Mouse (Mus musculus) mature B cell (primary cell): ENCODE measurements around the gene Usp3.

Source experiments
- in situ Hi-C: fragments of 300-500 bp; cut with MboI; formaldehyde crosslinking; loops from 2 replicates; pipeline ENCODE4 v1.14.3; 2019

The Usp3 gene

GRCm38 (mm10) chr9:66571986-66572700 lies 20.8 kb downstream of the Usp3 start:
- in situ Hi-C loops, result no loop called here

GRCm38 (mm10) chr9:66562215-66562614 lies 30.7 kb downstream of the Usp3 start:
- in situ Hi-C loops, result no loop called here

DNA sequence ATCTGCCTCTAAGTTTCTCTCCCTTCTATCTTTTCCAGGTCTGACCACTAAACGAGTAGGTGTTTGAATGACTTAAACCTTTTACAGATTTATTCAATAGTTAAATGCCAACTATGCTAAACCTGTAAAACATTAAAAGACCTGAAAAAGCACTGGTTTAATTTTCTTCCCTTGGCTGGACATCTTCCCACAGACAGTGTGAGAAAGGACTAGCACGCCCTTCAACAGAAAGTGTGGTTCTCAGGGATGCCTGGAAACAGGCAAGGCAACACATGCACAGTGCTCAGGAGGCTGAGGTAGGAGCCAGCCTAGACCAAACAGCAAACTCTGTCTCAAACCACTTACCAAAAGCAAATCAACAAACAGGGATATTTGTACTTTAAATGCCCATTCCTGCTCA lies 31.4 kb downstream of the Usp3 start:
- in situ Hi-C loops, result no loop called here

DNA sequence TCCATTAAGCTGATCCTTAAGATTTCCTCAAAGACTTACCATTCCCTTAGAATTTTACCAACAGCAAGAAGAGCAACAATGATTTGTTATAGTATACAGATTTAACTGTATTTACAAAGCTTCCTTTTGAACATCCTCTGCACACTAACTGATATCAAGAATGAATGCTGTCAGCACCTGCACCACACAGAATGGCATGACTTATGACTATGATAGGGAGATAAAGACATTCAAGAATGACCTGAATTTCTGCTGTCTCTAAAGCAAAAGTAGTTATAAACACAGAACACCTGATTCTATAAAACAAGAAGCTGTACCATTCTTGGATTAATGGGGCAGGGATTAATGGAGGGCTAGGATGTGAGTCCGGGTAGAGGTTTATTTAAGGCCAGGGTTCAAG lies 32.2 kb downstream of the Usp3 start:
- in situ Hi-C loops, result no loop called here

DNA sequence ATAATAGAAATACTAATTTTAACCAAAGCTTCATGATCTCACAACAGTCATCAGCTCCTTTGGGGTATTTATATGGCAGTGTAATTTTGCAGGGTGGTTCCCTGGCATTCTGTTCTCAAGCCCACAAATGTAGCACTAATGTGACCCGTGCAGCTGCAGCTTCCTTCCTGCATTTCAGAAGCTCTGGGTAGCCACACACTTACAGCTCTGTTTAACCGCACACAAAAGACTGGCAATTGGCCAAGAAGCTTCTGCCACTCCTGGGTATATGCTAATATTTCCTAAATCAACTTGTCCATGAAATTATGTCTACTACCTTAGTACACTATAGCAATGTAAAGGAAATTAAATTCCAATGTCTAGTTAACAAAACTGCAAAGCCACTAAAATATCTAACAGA lies 32.6 kb downstream of the Usp3 start:
- in situ Hi-C loops, result no loop called here

DNA sequence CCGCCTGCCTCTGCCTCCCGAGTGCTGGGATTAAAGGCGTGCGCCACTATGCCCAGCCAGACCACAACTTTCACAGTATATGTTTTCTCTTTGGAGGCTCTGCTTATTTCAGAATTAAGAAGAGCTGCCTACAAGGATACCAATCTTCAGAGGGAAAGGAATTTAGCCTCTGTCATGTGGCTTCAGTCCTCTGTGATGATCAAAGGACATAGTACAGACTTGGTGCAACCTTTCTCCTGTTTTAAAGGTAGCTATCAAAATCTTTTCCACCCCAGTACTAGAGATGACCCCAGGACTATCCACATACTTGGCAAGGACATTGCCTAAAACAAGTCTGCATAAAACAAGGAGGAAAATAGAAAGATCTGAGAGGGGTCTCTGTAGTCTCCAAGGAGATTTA lies 34.0 kb downstream of the Usp3 start:
- in situ Hi-C loops, result no loop called here

GRCm38 (mm10) chr9:66542785-66543184 lies 50.2 kb downstream of the Usp3 start:
- in situ Hi-C loops, result no loop called here

DNA sequence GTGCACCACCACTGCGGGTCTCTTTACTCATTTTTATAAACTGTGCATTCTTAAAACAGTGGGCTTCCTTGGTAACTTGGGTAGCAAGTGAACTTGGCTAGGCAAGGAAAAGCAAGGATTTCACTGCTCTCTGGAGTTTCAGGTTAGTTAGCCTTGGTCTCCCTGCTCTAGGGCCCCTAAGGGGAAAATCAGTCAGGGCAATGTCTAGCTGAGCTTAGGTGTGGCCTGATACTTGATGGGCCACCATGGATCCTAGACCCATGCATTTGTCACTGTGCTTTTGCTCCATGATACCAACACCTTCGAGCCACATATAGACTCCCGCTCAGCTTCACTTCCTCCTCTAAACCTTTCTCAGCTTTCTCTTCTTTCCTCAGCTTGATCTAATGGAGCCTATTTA lies 71.3 kb downstream of the Usp3 start:
- in situ Hi-C loops, result no loop called here

GRCm38 (mm10) chr9:66520299-66520698 lies 72.6 kb downstream of the Usp3 start:
- in situ Hi-C loops, result no loop called here

DNA sequence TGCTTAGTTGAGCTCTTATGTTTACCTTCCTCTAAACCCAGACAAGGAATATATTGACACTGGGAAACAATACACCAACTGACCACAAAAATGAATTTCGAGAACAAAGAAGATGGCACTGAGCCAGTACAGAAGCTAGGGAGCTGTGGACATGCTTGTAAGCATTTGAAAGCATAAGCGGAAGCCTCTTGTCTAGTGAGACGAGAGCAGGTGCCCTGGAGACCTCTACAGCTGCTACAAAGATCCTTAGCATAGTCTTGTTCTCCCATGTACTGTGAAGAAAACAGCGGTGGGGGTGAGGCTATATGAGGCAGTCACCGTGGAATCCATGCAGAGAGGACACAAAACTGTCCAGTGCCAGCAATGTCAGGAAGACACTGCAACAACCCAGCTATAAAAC lies 74.0 kb downstream of the Usp3 start:
- in situ Hi-C loops, result no loop called here

- in situ Hi-C loops, result no loop called here
Observed at GRCm38 (mm10) chr9:66518251-66518650, 74.7 kb downstream of the Usp3 start.

GRCm38 (mm10) chr9:66517746-66518145 lies 75.2 kb downstream of the Usp3 start:
- in situ Hi-C loops, result no loop called here

GRCm38 (mm10) chr9:66516296-66516940 lies 76.5 kb downstream of the Usp3 start:
- in situ Hi-C loops, result no loop called here

DNA sequence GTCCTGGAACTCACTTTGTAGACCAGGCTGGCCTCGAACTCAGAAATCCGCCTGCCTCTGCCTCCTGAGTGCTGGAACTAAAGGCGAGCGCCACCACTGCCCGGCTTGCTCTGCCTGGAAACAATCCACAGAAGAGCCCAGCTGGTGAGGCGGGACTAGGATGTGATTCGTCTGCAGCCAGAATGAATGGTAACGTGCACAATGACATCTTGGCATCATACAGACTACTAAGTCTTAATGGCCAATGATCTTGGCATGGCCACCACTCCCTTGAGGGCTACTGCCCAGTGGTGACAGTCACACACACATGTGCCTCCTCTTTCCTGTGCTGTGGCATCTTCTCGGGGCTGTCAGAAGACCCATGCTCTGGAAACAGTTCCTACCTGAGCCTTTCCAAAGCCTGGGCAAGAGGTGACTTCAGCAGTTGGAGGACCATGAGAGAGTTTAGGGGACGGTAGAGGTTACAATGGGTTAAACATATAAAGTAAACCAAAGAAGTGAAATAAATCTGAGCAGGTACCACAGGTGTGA lies 77.2 kb downstream of the Usp3 start:
- in situ Hi-C loops, result no loop called here

GRCm38 (mm10) chr9:66515115-66515514 lies 77.8 kb downstream of the Usp3 start:
- in situ Hi-C loops, result no loop called here

DNA sequence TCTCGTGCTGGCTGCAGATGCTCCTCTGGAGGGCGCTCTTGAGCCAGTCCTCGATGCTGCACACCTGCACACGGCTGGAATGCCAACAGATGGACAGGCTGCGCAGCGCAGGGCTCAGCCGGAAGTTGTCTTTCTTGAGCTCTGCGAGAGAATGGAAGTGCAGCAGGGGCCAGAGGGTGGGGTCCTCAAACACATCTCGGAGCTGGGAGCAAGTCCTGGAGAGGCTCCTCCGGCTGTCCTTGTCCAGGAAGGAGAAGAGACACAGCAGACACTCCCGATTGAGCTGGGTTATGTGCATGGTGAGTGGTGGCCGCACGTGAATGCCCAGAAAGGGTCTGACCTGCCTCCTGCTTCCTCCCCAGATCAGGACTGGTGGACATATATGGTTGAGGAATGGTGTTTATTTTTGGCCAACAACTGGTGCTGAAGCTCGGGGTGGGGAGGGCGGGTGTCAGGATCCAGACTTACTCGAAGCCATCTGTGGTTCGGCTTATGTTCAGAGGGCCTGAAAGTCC lies 78.6 kb downstream of the Usp3 start, which contains the start of gene Fbxl22:
Gene Fbxl22, minus strand, starts transcription at position 338 of the 515 bp plus-strand sequence.
- in situ Hi-C loops, result no loop called here

DNA sequence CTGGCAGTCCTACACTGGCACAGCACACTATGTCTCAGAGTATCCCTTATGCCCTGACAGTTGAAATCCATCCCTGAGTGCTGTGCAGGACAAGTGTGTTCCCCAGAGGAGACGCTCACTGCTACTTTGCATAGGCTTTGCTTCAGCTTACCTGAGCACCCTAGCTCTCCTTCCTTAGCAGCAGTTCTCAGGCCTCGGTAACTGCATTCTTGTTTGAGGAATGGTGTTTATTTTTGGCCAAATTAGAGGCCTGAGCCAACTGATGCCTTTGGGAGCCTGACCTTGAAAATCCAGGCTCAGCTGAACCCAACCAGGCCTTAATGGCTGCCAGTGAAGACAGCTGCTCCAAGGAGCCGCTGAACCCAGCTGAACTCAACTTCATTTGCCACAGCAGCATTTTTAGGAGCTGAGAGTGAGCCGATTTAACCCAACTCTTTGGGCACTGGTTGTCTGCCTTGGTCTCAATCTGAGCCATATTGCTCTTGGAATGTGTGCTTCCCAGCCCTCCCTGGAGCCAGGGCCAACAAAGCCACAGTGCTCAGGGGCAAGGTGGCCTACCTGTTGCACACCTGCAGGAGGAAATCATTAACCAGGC lies 79.2 kb downstream of the Usp3 start:
- in situ Hi-C loops, result no loop called here

GRCm38 (mm10) chr9:66513150-66513549 lies 79.8 kb downstream of the Usp3 start:
- in situ Hi-C loops, result no loop called here

GRCm38 (mm10) chr9:66512351-66512671 lies 80.6 kb downstream of the Usp3 start:
- in situ Hi-C loops, result no loop called here

DNA sequence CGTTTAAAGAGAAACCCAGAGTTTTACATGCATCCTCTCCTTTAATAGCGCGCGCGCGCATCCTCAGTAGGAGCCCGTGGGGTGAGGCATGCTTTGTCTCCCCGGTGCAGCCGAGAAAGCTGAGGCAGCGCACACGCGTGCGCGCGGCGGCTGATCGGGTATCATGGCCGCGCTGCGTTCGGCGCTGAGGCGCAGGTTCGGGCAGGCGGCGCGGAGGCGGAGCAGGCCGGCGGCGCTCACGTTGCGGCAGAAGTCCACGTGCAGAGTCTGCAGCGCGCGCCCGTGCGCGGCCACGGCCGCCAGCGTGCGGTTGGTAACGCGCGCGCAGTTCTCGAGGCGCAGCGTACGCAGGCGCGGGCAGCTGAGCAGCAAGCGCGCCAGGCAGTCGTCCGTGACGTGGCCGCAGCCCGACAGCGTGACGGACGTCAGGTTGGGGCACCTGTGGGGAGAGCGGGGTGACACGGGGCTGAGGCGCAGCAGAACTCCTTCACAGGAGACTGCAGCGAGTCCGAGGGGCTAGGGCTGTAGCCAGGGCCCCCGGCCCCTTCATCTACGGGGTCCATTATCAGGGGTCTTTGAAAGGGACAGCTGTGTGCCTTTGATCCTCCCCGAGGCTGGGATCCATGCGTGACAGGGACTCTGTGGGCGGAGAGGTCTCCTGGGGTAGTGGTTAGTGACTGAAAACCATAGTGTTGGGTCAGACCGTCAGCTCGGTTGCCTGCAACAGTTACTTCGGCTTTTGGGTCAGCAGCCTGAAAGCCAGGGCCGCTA lies 81.2 kb downstream of the Usp3 start:
- in situ Hi-C loops, result no loop called here

DNA sequence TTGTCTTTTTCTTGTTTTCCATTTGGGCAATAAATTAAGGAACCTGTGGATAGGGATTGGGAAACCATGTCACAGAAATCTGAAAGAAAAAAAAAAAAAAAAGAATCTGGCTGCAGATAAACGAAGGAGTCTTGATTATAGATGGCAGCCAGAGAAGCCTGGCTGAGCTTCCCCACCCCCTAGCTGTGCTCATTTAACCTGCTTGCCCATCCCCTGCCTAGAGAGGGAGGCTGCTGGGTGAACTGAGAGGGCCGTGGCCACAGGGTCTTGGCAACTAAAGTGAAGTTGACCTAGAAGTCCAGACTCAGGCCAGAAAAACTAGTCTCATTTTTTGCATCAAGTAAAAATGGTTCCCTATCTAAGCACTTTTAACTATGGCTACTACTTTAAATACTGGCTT lies 82.0 kb downstream of the Usp3 start:
- in situ Hi-C loops, result no loop called here

DNA sequence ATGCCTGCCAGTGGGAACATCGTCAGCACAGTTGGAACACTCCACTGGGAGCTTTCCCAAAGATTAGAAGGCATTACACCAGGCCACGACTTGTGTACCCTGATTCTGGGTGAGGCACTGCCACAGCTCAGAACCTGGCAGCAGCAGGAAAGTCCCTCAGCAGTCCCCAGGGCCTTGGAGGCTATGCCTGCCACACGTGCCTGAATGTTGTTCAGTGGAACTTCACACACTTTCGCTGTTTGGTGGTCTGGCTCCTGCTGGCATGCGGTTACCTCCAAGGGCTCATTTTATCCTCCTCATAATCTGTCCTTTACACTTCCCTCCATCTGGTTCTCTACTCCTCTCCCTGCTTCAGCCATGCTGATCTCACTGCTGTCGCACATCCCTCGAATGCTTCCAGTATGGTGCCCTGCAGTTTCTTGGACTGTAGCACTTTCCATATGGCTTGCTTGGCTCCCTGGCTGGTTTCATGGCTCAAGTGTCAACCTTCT lies 82.5 kb downstream of the Usp3 start:
- in situ Hi-C loops, result no loop called here
